Mouse (Mus musculus) hindbrain, embryonic 10.5 days (tissue): Measurements from ENCODE around the gene Padi2. TPM values are rescaled to one million over a fixed set of nuclear protein-coding genes. Genes with fewer than 3 reads are reported as not detected.

Experiments used
- DNase-seq: peaks from one replicate; pipeline ENCODE4 v3.0.0-alpha.2; 2017; ENCODE audit warnings: low spot score
- H3K27ac ChIP-seq: fragments of 300-500 bp; sonication (generic); 2 replicates; pipeline ENCODE4 v1.5.1; 2016; ENCODE audit warnings: mild to moderate bottlenecking, moderate library complexity
- H3K27me3 ChIP-seq: fragments of 300-500 bp; sonication (generic); 2 replicates; pipeline ENCODE4 v1.6.1; 2016; ENCODE audit warnings: mild to moderate bottlenecking; ENCODE audit not compliant: poor library complexity, insufficient read depth, severe bottlenecking
- H3K36me3 ChIP-seq: fragments of 300-500 bp; sonication (generic); 2 replicates; pipeline ENCODE4 v1.6.1; 2016; ENCODE audit warnings: mild to moderate bottlenecking, moderate library complexity
- H3K4me1 ChIP-seq: fragments of 300-500 bp; sonication (generic); replicated peaks from 2 replicates; pipeline ENCODE4 v1.6.1; 2016; ENCODE audit warnings: mild to moderate bottlenecking
- H3K4me3 ChIP-seq: fragments of 300-500 bp; sonication (generic); 2 replicates; pipeline ENCODE4 v1.5.1; 2016; ENCODE audit warnings: mild to moderate bottlenecking, moderate library complexity
- H3K9me3 ChIP-seq: fragments of 300-500 bp; sonication (generic); 2 replicates; pipeline ENCODE4 v1.6.1; 2016; ENCODE audit warnings: mild to moderate bottlenecking, moderate library complexity
- WGBS: fragments of 180-500 bp; shearing (Covaris S2); methylation state at CpG from one replicate; pipeline ENCODE4 v1.1.7; 2016; 5-methylcytosine and 5-hydroxymethylcytosine counted together
- polyA plus RNA-seq: library from polyadenylated mRNA; unstranded; fragments of >200 nt; fragmentation: Nextera tagmentation; extraction: Ambion mirVana; gene quantifications from 2 replicates; pipeline ENCODE4 v1.2.1, GENCODE M21; 2016

The Padi2 gene
- polyA plus RNA-seq, 1 experiment from 2014 or later = 1.4 TPM

- Histone ChIP-seq H3K4me1 (0 out of 2 replicates have a peak, but pooled peaks cover 2% of the 10 kb centered on the region), H3K36me3 (peaks cover 100% of the 10 kb centered on the region), H3K4me3 (no peak overlapping the region), H3K27ac (no peak overlapping the region), H3K9me3 (no peaks in the 10 kb centered on the region), H3K27me3 (no peaks in the 10 kb centered on the region)
- no peak for DNase-seq
- 92% methylated on average over 6 of the region's 6 CpGs for WGBS
These were observed 68.3 kb downstream of the Padi2 start for GRCm38 (mm10) chr4:140974408-140974807.

- 95% methylated on average over 7 of the region's 7 CpGs for WGBS
- H3K27me3 ChIP-seq = no peaks in the 10 kb centered on the region
- DNase-seq = no peak
- H3K36me3 ChIP-seq = peaks cover 100% of the 10 kb centered on the region
- H3K4me1 ChIP-seq = 0 out of 2 replicates have a peak, but pooled peaks cover 2% of the 10 kb centered on the region
- no peak overlapping the region for H3K27ac ChIP-seq
- no peaks in the 10 kb centered on the region for H3K9me3 ChIP-seq
- H3K4me3 ChIP-seq = no peak overlapping the region
These were observed 69.2 kb downstream of the Padi2 start for GRCm38 (mm10) chr4:140975356-140975755.

- Histone ChIP-seq H3K4me1 (0 out of 2 replicates have a peak, but pooled peaks cover 2% of the 10 kb centered on the region), H3K4me3 (no peak overlapping the region), H3K27me3 (no peaks in the 10 kb centered on the region), H3K36me3 (peaks cover 95% of the 10 kb centered on the region), H3K9me3 (peaks cover 8% of the 10 kb centered on the region), H3K27ac (no peak overlapping the region)
- 90% methylated on average over 10 of the region's 10 CpGs for WGBS
- no peak for DNase-seq
These were observed 71.1 kb downstream of the Padi2 start for GRCm38 (mm10) chr4:140977278-140977677.

- 93% methylated on average over 14 of the region's 14 CpGs for WGBS
- Histone ChIP-seq H3K27me3 (no peaks in the 10 kb centered on the region), H3K27ac (no peak overlapping the region), H3K9me3 (peaks cover 8% of the 10 kb centered on the region), H3K4me3 (no peak overlapping the region), H3K36me3 (peaks cover 87% of the 10 kb centered on the region), H3K4me1 (peaks cover 4% of the 10 kb centered on the region; the same call in 1 of the 2 replicates)
- DNase-seq = no peak
These were observed 71.9 kb downstream of the Padi2 start for GRCm38 (mm10) chr4:140977886-140978692.

- no peak overlapping the region for H3K4me3 ChIP-seq
- no peaks in the 10 kb centered on the region for H3K27me3 ChIP-seq
- 88% methylated on average over 2 of the region's 2 CpGs for WGBS
- H3K9me3 ChIP-seq = peaks cover 8% of the 10 kb centered on the region
- H3K36me3 ChIP-seq = peaks cover 52% of the 10 kb centered on the region
- H3K27ac ChIP-seq = no peak overlapping the region
- no peak for DNase-seq
- H3K4me1 ChIP-seq = peaks cover 17% of the 10 kb centered on the region
These were observed 75.5 kb downstream of the Padi2 start for GRCm38 (mm10) chr4:140981605-140982004.

- Histone ChIP-seq H3K27ac (no peak overlapping the region; the same call in 1 of the 2 replicates), H3K4me3 (no peak overlapping the region)
These were observed 76.7 kb downstream of the Padi2 start for GRCm38 (mm10) chr4:140982808-140983207.

GRCm38 (mm10) chr4:140983442-140983841 is 77.3 kb downstream of the Padi2 start:
- no peak overlapping the region for H3K4me3 ChIP-seq
- 21% methylated on average over 9 of the region's 9 CpGs for WGBS
- DNase-seq = no peak
- H3K27me3 ChIP-seq = no peaks in the 10 kb centered on the region
- peaks cover 8% of the 10 kb centered on the region for H3K9me3 ChIP-seq
- peaks cover 34% of the 10 kb centered on the region for H3K36me3 ChIP-seq
- H3K27ac ChIP-seq = peak overlapping the region; percentile 69
- peaks cover 33% of the 10 kb centered on the region for H3K4me1 ChIP-seq

More at GRCm38 (mm10) chr4:140982808-140983207, 76.7 kb downstream of the Padi2 start:
- no peak for DNase-seq
- Histone ChIP-seq H3K27me3 (no peaks in the 10 kb centered on the region), H3K4me1 (peaks cover 27% of the 10 kb centered on the region), H3K36me3 (peaks cover 40% of the 10 kb centered on the region), H3K9me3 (peaks cover 8% of the 10 kb centered on the region)
- WGBS = 65% methylated on average over 4 of the region's 4 CpGs

GRCm38 (mm10) chr4:140984544-140984943 is 78.4 kb downstream of the Padi2 start:
- Histone ChIP-seq H3K27ac (no peak overlapping the region), H3K4me1 (peaks cover 44% of the 10 kb centered on the region), H3K9me3 (peaks cover 8% of the 10 kb centered on the region), H3K36me3 (peaks cover 24% of the 10 kb centered on the region), H3K27me3 (no peaks in the 10 kb centered on the region), H3K4me3 (no peak overlapping the region)
- no peak for DNase-seq
- WGBS = 91% methylated on average over 6 of the region's 6 CpGs

- 34% methylated on average over 15 of the region's 15 CpGs for WGBS
These were observed 80.0 kb downstream of the Padi2 start for GRCm38 (mm10) chr4:140986024-140986710.

GRCm38 (mm10) chr4:140986711-140987395 is 80.7 kb downstream of the Padi2 start, which contains the start of gene Atp13a2:
TSS of gene Atp13a2 (plus strand) at chr4:140986873.
- peaks cover 60% of the 10 kb centered on the region for H3K4me1 ChIP-seq
- under 1% methylated on average over 58 of the region's 58 CpGs for WGBS
- no peaks in the 10 kb centered on the region for H3K27me3 ChIP-seq
- peak within 1 kb of the TSS; percentile 93 for H3K27ac ChIP-seq
- peak within 1 kb of the TSS; percentile 95 for H3K4me3 ChIP-seq
- H3K9me3 ChIP-seq = peaks cover under 1% of the 10 kb centered on the region; the same call in 1 of the 2 replicates
- peak; percentile 88 for DNase-seq
- peaks cover 7% of the 10 kb centered on the region for H3K36me3 ChIP-seq

More at GRCm38 (mm10) chr4:140986024-140986710, 80.0 kb downstream of the Padi2 start:
- peaks cover 7% of the 10 kb centered on the region for H3K9me3 ChIP-seq
- H3K4me1 ChIP-seq = peaks cover 57% of the 10 kb centered on the region
- H3K36me3 ChIP-seq = peaks cover 13% of the 10 kb centered on the region
- no peak for DNase-seq
- H3K4me3 ChIP-seq = peak overlapping the region; percentile 95
- H3K27ac ChIP-seq = peak overlapping the region; percentile 93
- H3K27me3 ChIP-seq = no peaks in the 10 kb centered on the region

- no peak for DNase-seq
- Histone ChIP-seq H3K36me3 (peaks cover 13% of the 10 kb centered on the region), H3K27ac (peak overlapping the region; percentile 93), H3K4me3 (peak overlapping the region; percentile 95), H3K27me3 (no peaks in the 10 kb centered on the region), H3K9me3 (no peaks in the 10 kb centered on the region), H3K4me1 (peaks cover 65% of the 10 kb centered on the region)
- WGBS = 35% methylated on average over 7 of the region's 7 CpGs
These were observed 81.3 kb downstream of the Padi2 start for GRCm38 (mm10) chr4:140987476-140987875.

GRCm38 (mm10) chr4:140988706-140989290 is 82.7 kb downstream of the Padi2 start:
- Histone ChIP-seq H3K4me3 (no peak overlapping the region), H3K9me3 (no peaks in the 10 kb centered on the region), H3K27me3 (no peaks in the 10 kb centered on the region), H3K27ac (no peak overlapping the region), H3K36me3 (peaks cover 24% of the 10 kb centered on the region), H3K4me1 (peaks cover 58% of the 10 kb centered on the region)
- 70% methylated on average over 7 of the region's 7 CpGs for WGBS
- no peak for DNase-seq
